Mouse (Mus musculus) intestine, embryonic 14.5 days (tissue): ENCODE results near the gene Sytl5. TPM values are rescaled to one million over a fixed set of nuclear protein-coding genes. Genes with fewer than 3 reads are reported as not detected.

Source experiments
- ATAC-seq: fragments of 200-750 bp; cut with Nextera tagmentation; replicated peaks from 2 replicates; pipeline ENCODE4 v1.8.0; 2017; ENCODE audit warnings: low read depth, moderate number of reproducible peaks, moderate TSS enrichment, moderate library complexity; ENCODE audit not compliant: low FRiP score, low TSS enrichment
- DNase-seq: peaks from one replicate; pipeline ENCODE4 v3.0.0-alpha.2; 2018; ENCODE audit warnings: low spot score
- H3K27ac ChIP-seq: fragments of 300-500 bp; sonication (generic); 2 replicates; pipeline ENCODE4 v1.5.1; 2014; ENCODE audit warnings: low read depth, mild to moderate bottlenecking, control low read depth
- H3K27me3 ChIP-seq: fragments of 300-500 bp; sonication (generic); replicated peaks from 2 replicates; pipeline ENCODE4 v1.6.1; 2014; ENCODE audit warnings: low read length, control low read depth; ENCODE audit not compliant: control insufficient read depth, insufficient read depth
- H3K36me3 ChIP-seq: fragments of 300-500 bp; sonication (generic); 2 replicates; pipeline ENCODE4 v1.6.1; 2014; ENCODE audit warnings: low read length, control low read depth; ENCODE audit not compliant: control insufficient read depth, insufficient read depth
- H3K4me1 ChIP-seq: fragments of 300-500 bp; sonication (generic); replicated peaks from 2 replicates; pipeline ENCODE4 v1.6.1; 2014; ENCODE audit warnings: low read length, control low read depth, mixed read lengths; ENCODE audit not compliant: control insufficient read depth, insufficient read depth
- H3K4me2 ChIP-seq: fragments of 300-500 bp; sonication (generic); 2 replicates; pipeline ENCODE4 v1.6.1; 2014; ENCODE audit warnings: low read length
- H3K4me3 ChIP-seq: fragments of 300-500 bp; sonication (generic); 2 replicates; pipeline ENCODE4 v1.5.1; 2014; ENCODE audit warnings: low read depth, low read length, control low read depth, mixed read lengths
- H3K9ac ChIP-seq: fragments of 300-500 bp; sonication (generic); 2 replicates; pipeline ENCODE4 v1.6.1; 2014; ENCODE audit warnings: mild to moderate bottlenecking, low read length
- H3K9me3 ChIP-seq: fragments of 300-500 bp; sonication (generic); 2 replicates; pipeline ENCODE4 v1.6.1; 2016; ENCODE audit warnings: low read length, control low read depth; ENCODE audit not compliant: control insufficient read depth
- WGBS: fragments of 180-500 bp; shearing (Covaris S2); extraction: QIAGEN DNeasy Blood & Tissue Kit; methylation state at CpG from one replicate; pipeline ENCODE4 v1.1.7; 2014; 5-methylcytosine and 5-hydroxymethylcytosine counted together
- polyA plus RNA-seq: library from polyadenylated mRNA; unstranded; fragments of >200 nt; fragmentation: Nextera tagmentation; extraction: Ambion mirVana; gene quantifications from 2 replicates; pipeline ENCODE4 v1.2.1, GENCODE M21; 2014

Sytl5 gene
- polyA plus RNA-seq = 2.2 and 3.0 TPM in 2 replicates

- Histone ChIP-seq H3K36me3 (no peaks in the 10 kb centered on the region), H3K4me2 (no peak within 1 kb of the TSS), H3K4me3 (no peak within 1 kb of the TSS), H3K4me1 (no peaks in the 10 kb centered on the region), H3K9ac (no peak within 1 kb of the TSS), H3K27me3 (no peaks in the 10 kb centered on the region), H3K27ac (no peak within 1 kb of the TSS), H3K9me3 (no peaks in the 10 kb centered on the region)
- 62% methylated on average over 2 of the region's 2 CpGs for WGBS
- DNase-seq = no peak
- no peak for ATAC-seq
Observed at GRCm38 (mm10) chrX:9885322-9885721, at the start of gene Sytl5. Gene Sytl5 (plus strand): TSS chrX:9885622.

GRCm38 (mm10) chrX:9846628-9847027 is 38.8 kb upstream of the Sytl5 start, which contains the start of gene Hypm:
Gene Hypm (plus strand): TSS chrX:9846928.
- no peak within 1 kb of the TSS for H3K4me2 ChIP-seq
- no peaks in the 10 kb centered on the region for H3K4me1 ChIP-seq
- no peak within 1 kb of the TSS for H3K27ac ChIP-seq
- ATAC-seq (no peak), DNase-seq (no peak)
- 76% methylated on average over 3 of the region's 3 CpGs for WGBS
- H3K4me3 ChIP-seq = no peak within 1 kb of the TSS
- no peak within 1 kb of the TSS for H3K9ac ChIP-seq
- H3K36me3 ChIP-seq = no peaks in the 10 kb centered on the region
- no peaks in the 10 kb centered on the region for H3K9me3 ChIP-seq
- H3K27me3 ChIP-seq = no peaks in the 10 kb centered on the region

GRCm38 (mm10) chrX:9849403-9849802 is 36.0 kb upstream of the Sytl5 start, which contains the start of gene H2al3:
Gene H2al3 (plus strand): TSS chrX:9849703.
- H3K27me3 ChIP-seq = no peaks in the 10 kb centered on the region
- ATAC-seq = no peak

GRCm38 (mm10) chrX:9861859-9862258 is 23.6 kb upstream of the Sytl5 start:
- no peak for ATAC-seq
- H3K27ac ChIP-seq = no peak overlapping the region
- H3K9me3 ChIP-seq = no peaks in the 10 kb centered on the region
- no peaks in the 10 kb centered on the region for H3K36me3 ChIP-seq
- H3K27me3 ChIP-seq = no peaks in the 10 kb centered on the region
- 75% methylated on average over 2 of the region's 2 CpGs for WGBS
- H3K4me3 ChIP-seq = no peak overlapping the region
- DNase-seq = no peak
- H3K4me1 ChIP-seq = no peaks in the 10 kb centered on the region
- H3K4me2 ChIP-seq = no peak overlapping the region
- no peak overlapping the region for H3K9ac ChIP-seq

More at GRCm38 (mm10) chrX:9849403-9849802, 36.0 kb upstream of the Sytl5 start, which contains the start of gene H2al3:
- Histone ChIP-seq H3K4me1 (no peaks in the 10 kb centered on the region), H3K4me2 (no peak within 1 kb of the TSS), H3K27ac (no peak within 1 kb of the TSS), H3K9me3 (no peaks in the 10 kb centered on the region), H3K9ac (no peak within 1 kb of the TSS), H3K4me3 (no peak within 1 kb of the TSS), H3K36me3 (no peaks in the 10 kb centered on the region)
- no peak for DNase-seq
- WGBS = 45% methylated on average over 1 of the region's 1 CpGs

GRCm38 (mm10) chrX:9875519-9875918 is 9.9 kb upstream of the Sytl5 start:
- ATAC-seq = no peak
- H3K27ac ChIP-seq = no peak overlapping the region
- H3K36me3 ChIP-seq = no peaks in the 10 kb centered on the region
- H3K9ac ChIP-seq = no peak overlapping the region
- no peak overlapping the region for H3K4me3 ChIP-seq
- H3K9me3 ChIP-seq = no peaks in the 10 kb centered on the region
- DNase-seq = no peak
- H3K4me1 ChIP-seq = no peaks in the 10 kb centered on the region
- no peaks in the 10 kb centered on the region for H3K27me3 ChIP-seq
- H3K4me2 ChIP-seq = no peak overlapping the region
- 85% methylated on average over 2 of the region's 2 CpGs for WGBS

- Histone ChIP-seq H3K27me3 (no peaks in the 10 kb centered on the region), H3K27ac (no peak overlapping the region), H3K4me2 (no peak overlapping the region), H3K9me3 (no peaks in the 10 kb centered on the region), H3K4me3 (no peak overlapping the region), H3K4me1 (no peaks in the 10 kb centered on the region), H3K36me3 (no peaks in the 10 kb centered on the region), H3K9ac (no peak overlapping the region)
- DNase-seq (no peak), ATAC-seq (no peak)
- 44% methylated on average over 2 of the region's 2 CpGs for WGBS
Observed at GRCm38 (mm10) chrX:9909572-9909971, 24.1 kb downstream of the Sytl5 start.

- H3K9me3 ChIP-seq = no peaks in the 10 kb centered on the region
- DNase-seq = no peak
- no peak overlapping the region for H3K27ac ChIP-seq
- no peaks in the 10 kb centered on the region for H3K4me1 ChIP-seq
- no peak overlapping the region for H3K9ac ChIP-seq
- no peaks in the 10 kb centered on the region for H3K27me3 ChIP-seq
- no peak for ATAC-seq
- no peaks in the 10 kb centered on the region for H3K36me3 ChIP-seq
- H3K4me3 ChIP-seq = no peak overlapping the region
- no peak overlapping the region for H3K4me2 ChIP-seq
Observed at GRCm38 (mm10) chrX:9933839-9934238, 48.4 kb downstream of the Sytl5 start.

- Histone ChIP-seq H3K36me3 (no peaks in the 10 kb centered on the region), H3K4me3 (no peak overlapping the region), H3K9ac (no peak overlapping the region), H3K27ac (no peak overlapping the region), H3K4me1 (no peaks in the 10 kb centered on the region), H3K9me3 (no peaks in the 10 kb centered on the region), H3K27me3 (no peaks in the 10 kb centered on the region), H3K4me2 (no peak overlapping the region)
- no peak for DNase-seq
- no peak for ATAC-seq
Observed at GRCm38 (mm10) chrX:9984094-9984669, 98.8 kb downstream of the Sytl5 start.

GRCm38 (mm10) chrX:10000718-10001117 is 115.3 kb downstream of the Sytl5 start:
- H3K27me3 ChIP-seq = no peaks in the 10 kb centered on the region
- H3K9ac ChIP-seq = no peak overlapping the region
- no peak overlapping the region for H3K4me2 ChIP-seq
- H3K27ac ChIP-seq = no peak overlapping the region
- no peaks in the 10 kb centered on the region for H3K36me3 ChIP-seq
- no peaks in the 10 kb centered on the region for H3K4me1 ChIP-seq
- 69% methylated on average over 1 of the region's 1 CpGs for WGBS
- H3K9me3 ChIP-seq = no peaks in the 10 kb centered on the region
- no peak overlapping the region for H3K4me3 ChIP-seq
- DNase-seq (no peak), ATAC-seq (no peak)
